Mouse (Mus musculus) hindbrain, embryonic 14.5 days (tissue): Measurements from ENCODE around the gene Hormad1. TPM values are rescaled to one million over a fixed set of nuclear protein-coding genes. Genes with fewer than 3 reads are reported as not detected.

Experiments used
- polyA plus RNA-seq: library from polyadenylated mRNA; unstranded; fragments of >200 nt; fragmentation: Nextera tagmentation; extraction: Ambion mirVana; gene quantifications from 2 replicates; pipeline ENCODE4 v1.2.1, GENCODE M21; 2014

The Hormad1 gene
- polyA plus RNA-seq, 1 experiment from 2014 or later, result not detected

Other genes with a start within 250 kb of the Hormad1 start
- gene Cers2, start 244.9 kb upstream of the Hormad1 start, polyA plus RNA-seq, result 81.8 and 88.3 TPM in 2 replicates
- 47.6 and 54.2 TPM in 2 replicates for gene Setdb1, start 202.5 kb upstream of the Hormad1 start, polyA plus RNA-seq
- gene 4930558C23Rik, start 156.8 kb upstream of the Hormad1 start, polyA plus RNA-seq, result not detected in 2 replicates
- 12.3 and 13.3 TPM in 2 replicates for gene Arnt, start 125.3 kb upstream of the Hormad1 start, polyA plus RNA-seq
- 9.1 and 11.5 TPM in 2 replicates for gene Ctsk, start 60.4 kb upstream of the Hormad1 start, polyA plus RNA-seq
- gene Ctss, start 32.9 kb upstream of the Hormad1 start, polyA plus RNA-seq, result 16.3 and 17.7 TPM in 2 replicates
- gene Golph3l, start 29.3 kb downstream of the Hormad1 start, polyA plus RNA-seq, result 30.9 and 34.6 TPM in 2 replicates
- 95.1 and 102 TPM in 2 replicates for gene Ensa, start 65.3 kb downstream of the Hormad1 start, polyA plus RNA-seq
- 60.3 and 72.3 TPM in 2 replicates for gene Mcl1, start 99.1 kb downstream of the Hormad1 start, polyA plus RNA-seq
- gene Adamtsl4, start 128.2 kb downstream of the Hormad1 start, polyA plus RNA-seq, result 0.35 and 1.3 TPM in 2 replicates
- 11.1 and 12.5 TPM in 2 replicates for gene Ecm1, start 179.9 kb downstream of the Hormad1 start, polyA plus RNA-seq
- 43.2 and 49.0 TPM in 2 replicates for gene Tars2, start 200.5 kb downstream of the Hormad1 start, polyA plus RNA-seq